Mouse (Mus musculus) granulocyte monocyte progenitor cell, adult 5-6 weeks (primary cell): ENCODE data around the gene Tmem88b. TPM values are rescaled to one million over a fixed set of nuclear protein-coding genes. Genes with fewer than 3 reads are reported as not detected.

Experiments
- ATAC-seq: replicated peaks from 2 replicates; pipeline ENCODE4 v1.8.0; 2016; ENCODE audit warnings: mild to moderate bottlenecking, moderate TSS enrichment, inconsistent platforms; ENCODE audit not compliant: poor library complexity, severe bottlenecking
- total RNA-seq, 2 experiments: library from RNA; stranded (forward) in 1 of 2; stranded (reverse) in 1 of 2; fragments of 200-712, 200-1000 nt in 1 of 2; fragments of >200 nt in 1 of 2; fragmentation: Nextera tagmentation in 1 of 2; gene quantifications; 2 replicates each; pipeline ENCODE4 v1.2.3; 2014 to 2017

The Tmem88b gene
- total RNA-seq, 2 experiments from 2014 or later = not detected

- ATAC-seq = no peak
Observed at GRCm38 (mm10) chr4:155733267-155733666, 52.4 kb downstream of the Tmem88b start.

Other genes starting within 250 kb of the Tmem88b start
- 70.8 and 90.6 TPM in 2 replicates for gene Nadk, start 223.5 kb downstream of the Tmem88b start, total RNA-seq (2014; fragmentation: Nextera tagmentation)
- 74.1 and 76.1 TPM in 2 replicates for gene Nadk, start 223.5 kb downstream of the Tmem88b start, total RNA-seq (2017)
- 10.4 and 16.8 TPM in 2 replicates for gene Slc35e2, start 184.5 kb downstream of the Tmem88b start, total RNA-seq (2014; fragmentation: Nextera tagmentation)
- 6.9 and 10.3 TPM in 2 replicates for gene Slc35e2, start 184.5 kb downstream of the Tmem88b start, total RNA-seq (2017)
- 53.9 and 57.8 TPM in 2 replicates for gene Cdk11b, start 161.0 kb downstream of the Tmem88b start, total RNA-seq (2014; fragmentation: Nextera tagmentation)
- gene Cdk11b, start 161.0 kb downstream of the Tmem88b start, total RNA-seq (2017) = 42.1 and 44.8 TPM in 2 replicates
- gene Gm10563, start 140.5 kb downstream of the Tmem88b start, total RNA-seq (2014; fragmentation: Nextera tagmentation) = not detected in 2 replicates
- gene Gm10563, start 140.5 kb downstream of the Tmem88b start, total RNA-seq (2017) = not detected in 2 replicates
- not detected in 2 replicates for gene Mmp23, start 132.5 kb downstream of the Tmem88b start, total RNA-seq (2014; fragmentation: Nextera tagmentation)
- gene Mmp23, start 132.5 kb downstream of the Tmem88b start, total RNA-seq (2017) = not detected in 2 replicates
- 2.9 and 18.0 TPM in 2 replicates for gene Mib2, start 116.7 kb downstream of the Tmem88b start, total RNA-seq (2014; fragmentation: Nextera tagmentation)
- 15.6 and 17.7 TPM in 2 replicates for gene Mib2, start 116.7 kb downstream of the Tmem88b start, total RNA-seq (2017)
- gene Fndc10, start 91.5 kb downstream of the Tmem88b start, total RNA-seq (2014; fragmentation: Nextera tagmentation) = 2.8 and 7.6 TPM in 2 replicates
- 0.88 and 2.1 TPM in 2 replicates for gene Fndc10, start 91.5 kb downstream of the Tmem88b start, total RNA-seq (2017)
- gene Ssu72, start 81.1 kb downstream of the Tmem88b start, total RNA-seq (2014; fragmentation: Nextera tagmentation) = 58.5 and 75.8 TPM in 2 replicates
- 80.5 and 99.6 TPM in 2 replicates for gene Ssu72, start 81.1 kb downstream of the Tmem88b start, total RNA-seq (2017)
- gene Tmem240, start 51.1 kb downstream of the Tmem88b start, total RNA-seq (2014; fragmentation: Nextera tagmentation) = 0.32 and 0.95 TPM in 2 replicates
- 0.31 TPM in 1 of 2 replicates, not detected in the other for gene Tmem240, start 51.1 kb downstream of the Tmem88b start, total RNA-seq (2017)
- gene Atad3a, start 24.8 kb downstream of the Tmem88b start, total RNA-seq (2014; fragmentation: Nextera tagmentation) = 66.8 and 134 TPM in 2 replicates
- gene Atad3a, start 24.8 kb downstream of the Tmem88b start, total RNA-seq (2017) = 95.3 and 118 TPM in 2 replicates
- not detected in 2 replicates for gene Vwa1, start 11.2 kb downstream of the Tmem88b start, total RNA-seq (2014; fragmentation: Nextera tagmentation)
- 0.26 and 0.36 TPM in 2 replicates for gene Vwa1, start 11.2 kb downstream of the Tmem88b start, total RNA-seq (2017)
- not detected in 2 replicates for gene Ankrd65, start 4.6 kb upstream of the Tmem88b start, total RNA-seq (2014; fragmentation: Nextera tagmentation)
- not detected in 2 replicates for gene Ankrd65, start 4.6 kb upstream of the Tmem88b start, total RNA-seq (2017)
- gene Mrpl20, start 17.0 kb upstream of the Tmem88b start, total RNA-seq (2014; fragmentation: Nextera tagmentation) = 191 and 198 TPM in 2 replicates
- gene Mrpl20, start 17.0 kb upstream of the Tmem88b start, total RNA-seq (2017) = 84.2 and 91.1 TPM in 2 replicates
- 94.6 and 104 TPM in 2 replicates for gene Ccnl2, start 26.6 kb upstream of the Tmem88b start, total RNA-seq (2014; fragmentation: Nextera tagmentation)
- gene Ccnl2, start 26.6 kb upstream of the Tmem88b start, total RNA-seq (2017) = 75.5 and 84.0 TPM in 2 replicates
- 130 and 149 TPM in 2 replicates for gene Aurkaip1, start 45.4 kb upstream of the Tmem88b start, total RNA-seq (2014; fragmentation: Nextera tagmentation)
- 101 and 159 TPM in 2 replicates for gene Aurkaip1, start 45.4 kb upstream of the Tmem88b start, total RNA-seq (2017)
- 0.39 TPM in 1 of 2 replicates, not detected in the other for gene Mxra8, start 53.8 kb upstream of the Tmem88b start, total RNA-seq (2014; fragmentation: Nextera tagmentation)
- not detected in 2 replicates for gene Mxra8, start 53.8 kb upstream of the Tmem88b start, total RNA-seq (2017)
- gene Dvl1, start 61.5 kb upstream of the Tmem88b start, total RNA-seq (2014; fragmentation: Nextera tagmentation) = 10.1 and 20.3 TPM in 2 replicates
- 12.4 and 21.6 TPM in 2 replicates for gene Dvl1, start 61.5 kb upstream of the Tmem88b start, total RNA-seq (2017)
- 1.5 TPM in 1 of 2 replicates, not detected in the other for gene Tas1r3, start 77.5 kb upstream of the Tmem88b start, total RNA-seq (2014; fragmentation: Nextera tagmentation)
- 0.30 and 0.93 TPM in 2 replicates for gene Tas1r3, start 77.5 kb upstream of the Tmem88b start, total RNA-seq (2017)
- gene Cptp, start 83.6 kb upstream of the Tmem88b start, total RNA-seq (2014; fragmentation: Nextera tagmentation) = 9.4 and 16.7 TPM in 2 replicates
- 7.0 and 7.8 TPM in 2 replicates for gene Cptp, start 83.6 kb upstream of the Tmem88b start, total RNA-seq (2017)
- gene Ints11, start 83.7 kb upstream of the Tmem88b start, total RNA-seq (2014; fragmentation: Nextera tagmentation) = 49.0 and 64.7 TPM in 2 replicates
- gene Ints11, start 83.7 kb upstream of the Tmem88b start, total RNA-seq (2017) = 34.7 and 37.9 TPM in 2 replicates
- 21.2 and 29.3 TPM in 2 replicates for gene Pusl1, start 105.9 kb upstream of the Tmem88b start, total RNA-seq (2014; fragmentation: Nextera tagmentation)
- 41.8 and 48.6 TPM in 2 replicates for gene Pusl1, start 105.9 kb upstream of the Tmem88b start, total RNA-seq (2017)
- gene Acap3, start 105.9 kb upstream of the Tmem88b start, total RNA-seq (2014; fragmentation: Nextera tagmentation) = 10.7 and 23.1 TPM in 2 replicates
- gene Acap3, start 105.9 kb upstream of the Tmem88b start, total RNA-seq (2017) = 6.0 and 6.1 TPM in 2 replicates
- 68.8 and 78.6 TPM in 2 replicates for gene Ube2j2, start 158.0 kb upstream of the Tmem88b start, total RNA-seq (2014; fragmentation: Nextera tagmentation)
- 81.6 and 84.8 TPM in 2 replicates for gene Ube2j2, start 158.0 kb upstream of the Tmem88b start, total RNA-seq (2017)
- 15.4 and 32.2 TPM in 2 replicates for gene C1qtnf12, start 176.4 kb upstream of the Tmem88b start, total RNA-seq (2014; fragmentation: Nextera tagmentation)
- gene C1qtnf12, start 176.4 kb upstream of the Tmem88b start, total RNA-seq (2017) = 10.6 and 11.0 TPM in 2 replicates
- gene B3galt6, start 206.8 kb upstream of the Tmem88b start, total RNA-seq (2014; fragmentation: Nextera tagmentation) = 6.4 and 6.6 TPM in 2 replicates
- 10.3 and 10.7 TPM in 2 replicates for gene B3galt6, start 206.8 kb upstream of the Tmem88b start, total RNA-seq (2017)
- gene Sdf4, start 207.0 kb upstream of the Tmem88b start, total RNA-seq (2014; fragmentation: Nextera tagmentation) = 62.0 and 73.4 TPM in 2 replicates
- 174 and 182 TPM in 2 replicates for gene Sdf4, start 207.0 kb upstream of the Tmem88b start, total RNA-seq (2017)
- 2.2 TPM in 1 of 2 replicates, not detected in the other for gene Tnfrsf4, start 228.0 kb upstream of the Tmem88b start, total RNA-seq (2014; fragmentation: Nextera tagmentation)
- 1.1 TPM in 1 of 2 replicates, not detected in the other for gene Tnfrsf4, start 228.0 kb upstream of the Tmem88b start, total RNA-seq (2017)
- 0.99 and 4.6 TPM in 2 replicates for gene Tnfrsf18, start 240.3 kb upstream of the Tmem88b start, total RNA-seq (2014; fragmentation: Nextera tagmentation)
- 1.9 and 4.6 TPM in 2 replicates for gene Tnfrsf18, start 240.3 kb upstream of the Tmem88b start, total RNA-seq (2017)